Mouse (Mus musculus) forebrain, embryonic 10.5 days (tissue): ENCODE results near the gene Gpd1l. TPM values are rescaled to one million over a fixed set of nuclear protein-coding genes. Genes with fewer than 3 reads are reported as not detected.

ENCODE experiments used
- DNase-seq: peaks from one replicate; pipeline ENCODE4 v3.0.0-alpha.2; 2017; ENCODE audit warnings: low spot score; ENCODE audit errors: extremely low spot score
- H3K27ac ChIP-seq: fragments of 300-500 bp; sonication (generic); 2 replicates; pipeline ENCODE4 v1.5.1; 2016; ENCODE audit warnings: mild to moderate bottlenecking
- H3K27me3 ChIP-seq: fragments of 300-500 bp; sonication (generic); 2 replicates; pipeline ENCODE4 v1.6.1; 2016; ENCODE audit warnings: mild to moderate bottlenecking; ENCODE audit not compliant: poor library complexity, severe bottlenecking
- H3K36me3 ChIP-seq: fragments of 300-500 bp; sonication (generic); replicated peaks from 2 replicates; pipeline ENCODE4 v1.6.1; 2016; ENCODE audit warnings: mild to moderate bottlenecking, moderate library complexity
- H3K4me1 ChIP-seq: fragments of 300-500 bp; sonication (generic); 2 replicates; pipeline ENCODE4 v1.6.1; 2016
- H3K4me3 ChIP-seq: fragments of 300-500 bp; sonication (generic); 2 replicates; pipeline ENCODE4 v1.5.1; 2016; ENCODE audit warnings: mild to moderate bottlenecking, moderate library complexity
- H3K9me3 ChIP-seq: fragments of 300-500 bp; sonication (generic); 2 replicates; pipeline ENCODE4 v1.6.1; 2016; ENCODE audit warnings: mild to moderate bottlenecking, moderate library complexity
- WGBS: fragments of 180-500 bp; shearing (Covaris S2); methylation state at CpG from one replicate; pipeline ENCODE4 v1.1.7; 2016; 5-methylcytosine and 5-hydroxymethylcytosine counted together
- polyA plus RNA-seq: library from polyadenylated mRNA; unstranded; fragments of >200 nt; fragmentation: Nextera tagmentation; extraction: Ambion mirVana; gene quantifications from 2 replicates; pipeline ENCODE4 v1.2.1, GENCODE M21; 2016

The Gpd1l gene
- polyA plus RNA-seq, 1 experiment from 2014 or later = 13.2 TPM

GRCm38 (mm10) chr9:114881977-114882376, 51.8 kb downstream of the Gpd1l start:
- no peak overlapping the region for H3K4me3 ChIP-seq
- peaks cover 7% of the 10 kb centered on the region; the same call in 1 of the 2 replicates for H3K4me1 ChIP-seq
- H3K9me3 ChIP-seq = peaks cover 3% of the 10 kb centered on the region; the same call in 1 of the 2 replicates
- DNase-seq = no peak
- H3K27ac ChIP-seq = no peak overlapping the region
- 90% methylated on average over 2 of the region's 2 CpGs for WGBS
- H3K36me3 ChIP-seq = no peaks in the 10 kb centered on the region
- H3K27me3 ChIP-seq = no peaks in the 10 kb centered on the region

- Histone ChIP-seq H3K27me3 (no peaks in the 10 kb centered on the region), H3K4me1 (peaks cover 3% of the 10 kb centered on the region; the same call in 1 of the 2 replicates), H3K36me3 (no peaks in the 10 kb centered on the region), H3K9me3 (no peaks in the 10 kb centered on the region), H3K27ac (no peak overlapping the region), H3K4me3 (no peak overlapping the region)
- no peak for DNase-seq
- 85% methylated on average over 11 of the region's 11 CpGs for WGBS
Measured at GRCm38 (mm10) chr9:114855327-114855726, 78.5 kb downstream of the Gpd1l start.

- H3K4me1 ChIP-seq = peaks cover 3% of the 10 kb centered on the region; the same call in 1 of the 2 replicates
- H3K9me3 ChIP-seq = no peaks in the 10 kb centered on the region
- no peaks in the 10 kb centered on the region for H3K36me3 ChIP-seq
- H3K27me3 ChIP-seq = no peaks in the 10 kb centered on the region
- WGBS = 73% methylated on average over 9 of the region's 9 CpGs
- no peak for DNase-seq
- no peak overlapping the region for H3K4me3 ChIP-seq
- no peak overlapping the region for H3K27ac ChIP-seq
Measured at GRCm38 (mm10) chr9:114854686-114855085, 79.1 kb downstream of the Gpd1l start.

- Histone ChIP-seq H3K27me3 (no peaks in the 10 kb centered on the region), H3K36me3 (no peaks in the 10 kb centered on the region), H3K9me3 (no peaks in the 10 kb centered on the region), H3K27ac (no peak overlapping the region), H3K4me3 (no peak overlapping the region), H3K4me1 (peaks cover 3% of the 10 kb centered on the region; the same call in 1 of the 2 replicates)
- DNase-seq = no peak
- 89% methylated on average over 15 of the region's 15 CpGs for WGBS
Measured at GRCm38 (mm10) chr9:114853336-114853735, 80.5 kb downstream of the Gpd1l start.

- no peaks in the 10 kb centered on the region for H3K36me3 ChIP-seq
- WGBS = 78% methylated on average over 8 of the region's 8 CpGs
- no peak overlapping the region for H3K4me3 ChIP-seq
- DNase-seq = no peak
- H3K27me3 ChIP-seq = no peaks in the 10 kb centered on the region
- H3K4me1 ChIP-seq = peaks cover 3% of the 10 kb centered on the region; the same call in 1 of the 2 replicates
- no peaks in the 10 kb centered on the region for H3K9me3 ChIP-seq
- no peak overlapping the region for H3K27ac ChIP-seq
Measured at GRCm38 (mm10) chr9:114851419-114852190, 82.2 kb downstream of the Gpd1l start.

Other genes starting within 250 kb of the Gpd1l start
- 74.6 and 78.8 TPM in 2 replicates for gene Dync1li1, start 245.2 kb downstream of the Gpd1l start, polyA plus RNA-seq
- gene Cmtm6, start 202.9 kb downstream of the Gpd1l start, polyA plus RNA-seq = 29.1 and 29.9 TPM in 2 replicates
- gene Cmtm7, start 152.1 kb downstream of the Gpd1l start, polyA plus RNA-seq = 76.9 and 78.7 TPM in 2 replicates
- 22.8 and 23.0 TPM in 2 replicates for gene Cmtm8, start 89.8 kb downstream of the Gpd1l start, polyA plus RNA-seq
- gene Osbpl10, start 44.6 kb upstream of the Gpd1l start, polyA plus RNA-seq = 0.99 and 1.4 TPM in 2 replicates
- gene Rps27rt, start 48.8 kb upstream of the Gpd1l start, polyA plus RNA-seq = 215 and 266 TPM in 2 replicates